Mouse (Mus musculus) stomach, postnatal 0 days (tissue): ENCODE data around the gene Rinl.

Experiments used
- CTCF ChIP-seq: IDR thresholded peaks from 2 replicates; pipeline ENCODE4 v1.5.1; 2016; ENCODE audit warnings: antibody characterized with exemption, low read depth, mild to moderate bottlenecking, moderate library complexity
- EP300 ChIP-seq: optimal IDR thresholded peaks from 2 replicates; pipeline ENCODE3; 2016; ENCODE audit warnings: antibody characterized with exemption

DNA sequence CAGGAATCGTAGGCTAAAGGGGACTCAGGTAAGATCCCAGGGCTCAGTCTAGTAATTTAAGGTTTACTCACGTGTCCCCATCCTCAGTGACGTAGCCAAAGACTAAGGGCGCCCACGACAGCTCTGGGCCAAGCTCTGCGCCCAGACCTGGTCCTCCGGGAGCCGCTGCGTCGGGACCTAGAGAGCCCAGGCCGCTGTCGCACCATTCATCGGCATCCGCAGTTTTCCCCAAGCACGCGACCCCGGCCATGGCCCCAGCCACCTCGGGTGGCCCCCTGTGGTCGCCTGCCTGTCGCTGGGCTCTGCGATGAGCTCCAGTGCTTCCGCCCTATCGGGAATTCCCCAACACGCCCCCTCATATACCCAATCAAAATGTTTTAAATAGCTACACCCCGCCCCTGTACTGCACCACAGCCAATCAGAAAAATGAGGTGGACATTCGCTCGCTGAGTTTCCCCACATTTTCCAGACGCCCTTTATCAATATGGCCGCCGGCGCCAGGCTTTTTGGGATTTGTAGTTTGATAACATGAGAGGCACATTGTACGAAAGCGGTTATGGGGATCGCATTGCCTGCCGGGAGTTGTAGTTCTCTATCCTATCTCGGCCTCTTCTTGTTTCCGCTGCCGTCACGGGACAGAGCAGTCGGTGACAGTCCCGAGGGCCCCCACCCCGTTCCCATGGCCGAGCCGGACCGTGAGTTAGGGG is 22.4 kb upstream of the Rinl start, which contains the start of gene Sirt2:
- TF ChIP-seq EP300 (peak; percentile 81), CTCF (peak; percentile 29; the same call in 1 of the 2 replicates)
